Mouse (Mus musculus) brain, embryonic 14.5 days (tissue): ENCODE results near the gene Plcg2.

Experiments
- CTCF ChIP-seq: fragments of 200-500 bp; IDR thresholded peaks from 2 replicates; pipeline ENCODE4 v1.5.1; 2012; ENCODE audit warnings: inconsistent platforms, mild to moderate bottlenecking, moderate library complexity, borderline replicate concordance; ENCODE audit not compliant: insufficient read depth, insufficient read length; ENCODE audit errors: extremely low read depth
- POLR2A ChIP-seq: fragments of 200-500 bp; IDR thresholded peaks from 2 replicates; pipeline ENCODE4 v1.6.1; 2012; ENCODE audit warnings: mild to moderate bottlenecking, inconsistent platforms, borderline replicate concordance; ENCODE audit not compliant: poor library complexity, insufficient read depth, insufficient read length, severe bottlenecking; ENCODE audit errors: extremely low read depth

- TF ChIP-seq CTCF: no peak
- no peak for TF ChIP-seq POLR2A
Observed at GRCm38 (mm10) chr8:117462701-117463284, 35.3 kb upstream of the Plcg2 start.
